Mouse (Mus musculus) kidney, embryonic 14.5 days (tissue): ENCODE measurements around the gene Slc22a7. TPM values are rescaled to one million over a fixed set of nuclear protein-coding genes. Genes with fewer than 3 reads are reported as not detected.

Experiments used
- ATAC-seq: fragments of 200-750 bp; cut with Nextera tagmentation; 2 replicates; pipeline ENCODE4 v1.8.0; 2017; ENCODE audit warnings: moderate number of reproducible peaks, mild to moderate bottlenecking, moderate TSS enrichment, moderate library complexity; ENCODE audit not compliant: low FRiP score, low TSS enrichment
- H3K27ac ChIP-seq: fragments of 300-500 bp; sonication (generic); 2 replicates; pipeline ENCODE4 v1.5.1; 2014; ENCODE audit warnings: low read depth, mild to moderate bottlenecking, low read length, moderate library complexity, mixed read lengths
- H3K27me3 ChIP-seq: fragments of 300-500 bp; sonication (generic); 2 replicates; pipeline ENCODE4 v1.6.1; 2014; ENCODE audit warnings: mild to moderate bottlenecking, low read length; ENCODE audit not compliant: control insufficient read depth, insufficient read depth
- H3K36me3 ChIP-seq: fragments of 300-500 bp; sonication (generic); 2 replicates; pipeline ENCODE4 v1.6.1; 2014; ENCODE audit warnings: low read length, mixed read lengths; ENCODE audit not compliant: control insufficient read depth, insufficient read depth
- H3K4me1 ChIP-seq: fragments of 300-500 bp; sonication (generic); 2 replicates; pipeline ENCODE4 v1.6.1; 2014; ENCODE audit warnings: low read length, mixed read lengths; ENCODE audit not compliant: control insufficient read depth, insufficient read depth
- H3K4me2 ChIP-seq: fragments of 300-500 bp; sonication (generic); replicated peaks from 2 replicates; pipeline ENCODE4 v1.6.1; 2014; ENCODE audit warnings: low read depth, mild to moderate bottlenecking, low read length
- H3K4me3 ChIP-seq: fragments of 300-500 bp; sonication (generic); 2 replicates; pipeline ENCODE4 v1.5.1; 2014; ENCODE audit warnings: mild to moderate bottlenecking, low read length
- H3K9ac ChIP-seq: fragments of 300-500 bp; sonication (generic); 2 replicates; pipeline ENCODE4 v1.6.1; 2014; ENCODE audit warnings: low read depth, mild to moderate bottlenecking, low read length, moderate library complexity
- H3K9me3 ChIP-seq: fragments of 300-500 bp; sonication (generic); 2 replicates; pipeline ENCODE4 v1.6.1; 2016; ENCODE audit warnings: low read length; ENCODE audit not compliant: control insufficient read depth
- WGBS: fragments of 180-500 bp; shearing (Covaris S2); extraction: QIAGEN DNeasy Blood & Tissue Kit; methylation state at CpG from one replicate; pipeline ENCODE4 v1.1.7; 2014; 5-methylcytosine and 5-hydroxymethylcytosine counted together
- polyA plus RNA-seq: library from polyadenylated mRNA; unstranded; fragments of >200 nt; fragmentation: Nextera tagmentation; extraction: Ambion mirVana; gene quantifications from 2 replicates; pipeline ENCODE4 v1.2.1, GENCODE M21; 2014

Gene Slc22a7
- polyA plus RNA-seq, 1 experiment from 2014 or later, result not detected

DNA sequence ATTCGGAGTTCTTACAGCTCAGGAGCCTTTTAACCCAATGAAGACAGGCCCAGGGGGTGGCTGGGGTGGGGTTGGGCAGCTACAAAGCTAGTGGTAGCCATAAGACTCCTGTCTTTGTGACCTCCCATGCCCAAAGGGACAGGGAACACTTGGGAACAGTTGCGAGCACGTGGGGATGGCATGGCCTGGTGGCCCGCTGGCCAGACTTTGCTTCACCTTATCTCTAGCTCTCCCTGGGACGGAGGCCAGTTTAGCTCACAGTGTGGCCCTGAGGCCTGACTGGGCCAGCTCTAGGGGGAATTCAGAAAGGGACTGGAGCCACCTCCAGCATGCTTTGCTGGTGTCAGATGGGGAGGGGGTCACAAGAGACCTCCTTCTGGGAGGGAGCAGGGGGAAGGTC is 24.0 kb upstream of the Slc22a7 start:
- peaks cover 37% of the 10 kb centered on the region for H3K27me3 ChIP-seq

DNA sequence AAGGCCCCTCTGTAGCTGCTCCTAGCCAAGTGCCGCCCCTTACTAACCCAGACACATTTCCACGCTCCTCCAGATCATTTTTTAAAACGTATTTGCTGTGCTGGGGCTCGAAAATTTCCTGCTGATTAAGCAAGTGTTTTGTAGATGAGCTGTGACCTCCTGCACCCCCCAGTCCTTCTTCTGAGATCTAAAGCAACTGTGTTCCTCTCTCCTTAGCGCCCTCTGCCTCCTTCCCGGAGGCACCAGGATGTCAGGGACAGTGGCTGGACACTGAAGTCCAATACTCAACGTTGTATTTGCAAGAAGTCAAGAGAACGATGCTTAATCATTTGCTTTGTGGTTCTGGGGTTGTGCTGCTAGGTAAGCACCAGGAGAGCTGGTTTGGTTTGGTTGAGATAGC is 23.1 kb upstream of the Slc22a7 start:
- Histone ChIP-seq H3K27me3 (peaks cover 44% of the 10 kb centered on the region), H3K36me3 (no peaks in the 10 kb centered on the region), H3K4me1 (0 out of 2 replicates have a peak, but pooled peaks cover 6% of the 10 kb centered on the region), H3K27ac (no peak overlapping the region), H3K9ac (peak overlapping the region; percentile 50; the same call in 1 of the 2 replicates), H3K9me3 (no peaks in the 10 kb centered on the region), H3K4me2 (peak overlapping the region; percentile 62), H3K4me3 (peak overlapping the region; percentile 35)
- WGBS, result 5% methylated on average over 8 of the region's 8 CpGs
- ATAC-seq, result no peak

More for the DNA sequence above, 24.0 kb upstream of the Slc22a7 start:
- Histone ChIP-seq H3K9me3 (no peaks in the 10 kb centered on the region), H3K36me3 (no peaks in the 10 kb centered on the region), H3K4me2 (no peak overlapping the region), H3K9ac (no peak overlapping the region), H3K4me1 (0 out of 2 replicates have a peak, but pooled peaks cover 6% of the 10 kb centered on the region), H3K4me3 (no peak overlapping the region), H3K27ac (no peak overlapping the region)
- no peak for ATAC-seq
- 74% methylated on average over 5 of the region's 5 CpGs for WGBS

DNA sequence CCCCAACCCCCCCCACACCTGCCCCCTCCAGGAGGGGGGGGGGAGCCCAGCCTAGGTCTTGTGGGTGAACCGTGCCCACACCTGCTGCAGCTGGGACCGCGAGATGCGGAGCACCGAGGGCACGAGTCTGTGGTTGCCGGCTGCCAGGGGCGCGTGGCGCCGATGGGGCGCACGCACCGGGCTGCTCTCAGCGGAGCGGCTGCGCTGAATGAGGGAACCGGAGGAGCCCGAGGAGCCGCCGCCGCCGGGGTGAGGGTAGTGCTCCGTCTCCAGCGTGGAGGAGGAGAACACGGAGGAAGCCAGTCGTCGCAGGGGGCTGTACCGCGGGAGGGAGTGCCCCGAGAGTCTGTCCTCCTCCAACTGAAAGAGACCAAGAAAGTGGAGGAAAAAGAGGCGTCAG is 22.4 kb upstream of the Slc22a7 start:
- Histone ChIP-seq H3K27ac (no peak overlapping the region), H3K9me3 (no peaks in the 10 kb centered on the region), H3K4me2 (peak overlapping the region; percentile 62), H3K4me1 (peaks cover 6% of the 10 kb centered on the region; the same call in 1 of the 2 replicates), H3K36me3 (no peaks in the 10 kb centered on the region), H3K27me3 (peaks cover 50% of the 10 kb centered on the region), H3K9ac (peak overlapping the region; percentile 50), H3K4me3 (peak overlapping the region; percentile 35)
- under 1% methylated on average over 32 of the region's 32 CpGs for WGBS
- 0 out of 2 replicates have a peak, but pooled peaks have one; percentile 9 for ATAC-seq

DNA sequence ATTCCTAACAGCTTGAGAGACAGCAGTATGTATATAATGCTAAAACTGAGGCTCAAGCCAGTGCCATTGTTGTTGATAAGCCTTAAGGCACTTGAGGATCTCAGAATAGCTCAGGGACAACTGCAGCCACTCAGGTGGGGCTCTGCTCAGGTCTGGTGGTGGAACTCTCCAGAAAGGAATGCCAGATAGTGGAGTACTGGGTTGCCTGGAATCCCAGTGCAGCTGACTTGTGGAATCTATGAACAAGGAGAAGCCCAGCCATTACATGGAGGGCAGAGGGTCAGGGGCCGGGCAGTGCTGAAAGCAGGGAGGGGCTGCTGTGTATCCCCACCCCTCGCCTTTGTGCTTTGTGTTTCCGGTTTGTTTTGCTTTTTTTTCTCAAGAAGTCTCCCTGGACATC is 20.2 kb upstream of the Slc22a7 start:
- peaks cover 22% of the 10 kb centered on the region for H3K4me1 ChIP-seq
- no peak overlapping the region for H3K9ac ChIP-seq
- WGBS, result 22% methylated on average over 3 of the region's 3 CpGs
- H3K27me3 ChIP-seq, result peaks cover 70% of the 10 kb centered on the region
- H3K4me3 ChIP-seq, result no peak overlapping the region
- no peak overlapping the region for H3K27ac ChIP-seq
- H3K4me2 ChIP-seq, result no peak overlapping the region
- H3K36me3 ChIP-seq, result no peaks in the 10 kb centered on the region
- ATAC-seq, result no peak
- H3K9me3 ChIP-seq, result no peaks in the 10 kb centered on the region

DNA sequence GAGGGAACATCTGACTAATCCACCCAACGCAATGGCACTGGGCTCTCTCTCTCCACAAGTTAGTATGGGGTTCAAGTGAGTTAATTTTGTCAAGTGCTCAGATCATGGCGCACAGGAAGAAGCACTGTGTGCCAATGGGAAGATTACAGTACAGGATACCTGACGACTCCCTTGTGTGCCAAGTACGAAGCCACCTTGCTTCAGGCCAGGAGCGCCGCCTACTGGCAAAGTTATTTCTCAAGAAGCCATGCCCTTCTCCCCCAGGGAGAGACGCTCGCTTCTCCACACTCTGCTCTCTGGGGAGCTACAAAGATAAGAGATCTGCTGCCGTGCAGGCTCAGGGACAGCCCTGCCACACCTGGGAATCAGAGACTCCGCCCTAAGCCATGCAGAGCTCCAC is 19.5 kb upstream of the Slc22a7 start:
- H3K4me1 ChIP-seq, result peaks cover 22% of the 10 kb centered on the region
- no peak overlapping the region for H3K4me2 ChIP-seq
- H3K27ac ChIP-seq, result no peak overlapping the region
- H3K9ac ChIP-seq, result no peak overlapping the region
- H3K9me3 ChIP-seq, result no peaks in the 10 kb centered on the region
- 13% methylated on average over 10 of the region's 10 CpGs for WGBS
- H3K27me3 ChIP-seq, result peaks cover 74% of the 10 kb centered on the region
- H3K36me3 ChIP-seq, result no peaks in the 10 kb centered on the region
- H3K4me3 ChIP-seq, result no peak overlapping the region
- ATAC-seq, result no peak

DNA sequence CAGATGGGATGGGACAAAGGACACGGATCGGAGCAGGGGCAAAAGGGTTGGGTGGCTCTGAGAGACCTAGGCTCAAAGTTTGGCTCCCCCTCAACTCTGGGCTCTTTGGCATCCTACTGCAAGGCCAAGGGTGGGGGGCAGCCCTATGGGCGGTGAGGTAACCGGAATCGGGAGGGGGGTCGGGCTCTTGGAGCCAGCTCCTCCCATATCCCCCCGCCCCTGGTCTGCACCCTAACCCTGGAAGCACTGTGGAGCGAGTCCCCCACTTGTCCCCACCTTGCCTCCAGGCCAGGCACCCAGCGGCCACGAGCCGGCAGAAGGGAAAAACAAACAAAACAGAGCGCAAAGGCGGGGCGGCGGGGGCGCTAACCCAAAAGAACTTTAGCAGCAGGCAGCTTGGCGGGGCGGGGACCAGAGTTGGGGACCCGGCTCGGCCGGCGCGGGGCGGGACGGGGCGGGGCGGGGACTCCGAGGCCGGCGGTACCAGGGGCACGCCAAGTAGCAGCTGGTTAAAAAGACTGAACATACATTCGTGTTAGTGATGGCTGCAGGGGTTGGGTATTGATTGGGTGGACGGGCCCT is 16.9 kb upstream of the Slc22a7 start:
- 0 out of 2 replicates have a peak overlapping the region, but pooled peaks have one; percentile 28 for H3K9ac ChIP-seq
- no peaks in the 10 kb centered on the region for H3K9me3 ChIP-seq
- peak overlapping the region; percentile 63 for H3K4me2 ChIP-seq
- H3K36me3 ChIP-seq, result no peaks in the 10 kb centered on the region
- peaks cover 16% of the 10 kb centered on the region for H3K4me1 ChIP-seq
- no peak for ATAC-seq
- WGBS, result under 1% methylated on average over 33 of the region's 33 CpGs
- H3K4me3 ChIP-seq, result peak overlapping the region; percentile 36
- no peak overlapping the region for H3K27ac ChIP-seq
- H3K27me3 ChIP-seq, result peaks cover 68% of the 10 kb centered on the region

DNA sequence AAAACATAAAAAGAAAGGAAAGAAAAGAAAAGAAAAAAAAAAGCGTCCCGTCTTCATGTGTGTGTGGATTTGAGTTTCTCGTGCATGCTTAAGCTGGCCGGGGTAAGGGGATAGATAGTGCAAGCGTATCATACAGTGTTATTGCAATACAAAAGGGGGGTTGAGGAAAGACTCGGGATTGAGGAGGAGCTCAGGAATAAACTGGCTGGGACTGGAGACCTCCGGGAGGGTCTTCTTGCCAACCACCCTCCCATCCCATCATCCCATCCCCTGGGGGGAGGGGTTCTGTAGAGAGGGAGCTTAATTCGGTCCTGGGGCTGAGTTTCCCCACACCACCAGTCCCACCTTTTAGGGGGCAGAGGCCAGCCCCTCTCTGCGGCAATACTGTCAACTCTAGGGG is 16.3 kb upstream of the Slc22a7 start:
- peak overlapping the region; percentile 36 for H3K4me3 ChIP-seq
- peaks cover 62% of the 10 kb centered on the region for H3K27me3 ChIP-seq
- H3K27ac ChIP-seq, result no peak overlapping the region
- WGBS, result 0% methylated on average over 9 of the region's 9 CpGs
- H3K36me3 ChIP-seq, result no peaks in the 10 kb centered on the region
- H3K4me2 ChIP-seq, result peak overlapping the region; percentile 63
- H3K9ac ChIP-seq, result no peak overlapping the region; the same call in 1 of the 2 replicates
- H3K4me1 ChIP-seq, result peaks cover 16% of the 10 kb centered on the region
- H3K9me3 ChIP-seq, result no peaks in the 10 kb centered on the region
- no peak for ATAC-seq

DNA sequence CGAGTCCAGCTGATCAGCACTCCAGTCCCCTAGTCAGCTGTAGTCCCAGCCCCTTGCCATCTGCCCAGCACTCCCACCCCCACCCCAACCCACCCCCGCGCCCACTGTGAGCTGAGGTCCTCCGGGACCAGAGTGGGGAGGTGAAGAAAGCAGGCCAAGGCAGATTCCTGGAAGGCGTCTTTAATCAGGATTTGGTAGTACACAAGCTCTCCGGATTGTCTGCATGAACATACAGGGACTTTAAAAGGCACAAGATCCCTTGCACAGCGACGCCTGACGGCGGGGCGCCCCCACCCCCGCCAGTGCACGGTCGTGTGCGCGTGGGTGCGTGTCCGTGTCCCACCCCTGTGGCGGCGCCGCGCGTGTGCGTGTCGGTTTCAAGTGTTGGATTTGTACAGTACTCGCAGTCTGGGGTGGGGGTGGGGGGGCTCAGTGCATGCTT is 15.7 kb upstream of the Slc22a7 start:
- peaks cover 57% of the 10 kb centered on the region for H3K27me3 ChIP-seq

DNA sequence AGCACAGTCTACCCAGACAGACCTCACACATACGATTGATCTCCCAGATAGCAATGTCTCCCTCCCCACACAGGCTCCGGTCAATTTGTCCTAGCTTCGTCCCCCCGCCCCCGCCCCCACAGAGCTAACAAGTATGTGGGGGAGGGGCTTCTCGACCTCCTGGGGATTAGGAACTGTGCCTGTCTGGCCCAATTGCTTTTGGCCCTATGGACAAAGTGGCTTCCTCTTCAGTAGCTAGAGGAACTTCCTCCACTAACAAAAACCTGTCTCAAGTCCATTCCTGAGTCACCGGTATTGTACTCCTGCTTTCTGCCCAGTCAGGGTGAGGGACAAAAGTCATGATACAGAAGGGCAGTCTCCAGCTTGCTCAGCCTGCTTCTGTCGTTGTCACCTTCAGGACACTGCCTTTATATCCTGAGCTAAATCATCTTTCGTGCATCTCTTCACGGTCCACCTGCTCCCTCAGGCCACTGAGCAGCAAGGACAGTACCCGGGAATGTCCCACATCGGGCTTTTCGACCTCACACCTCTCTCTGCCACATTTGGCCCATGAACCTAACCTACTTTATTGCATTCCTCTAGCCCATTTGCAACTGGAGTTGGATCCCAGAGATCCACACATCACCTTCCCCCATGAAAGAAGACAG is 15.2 kb upstream of the Slc22a7 start:
- no peaks in the 10 kb centered on the region for H3K9me3 ChIP-seq
- 3% methylated on average over 13 of the region's 13 CpGs for WGBS
- H3K4me1 ChIP-seq, result peaks cover 16% of the 10 kb centered on the region
- H3K9ac ChIP-seq, result 0 out of 2 replicates have a peak overlapping the region, but pooled peaks have one; percentile 28
- H3K4me2 ChIP-seq, result peak overlapping the region; percentile 63; the same call in 1 of the 2 replicates
- ATAC-seq, result no peak
- no peaks in the 10 kb centered on the region for H3K36me3 ChIP-seq
- peaks cover 52% of the 10 kb centered on the region for H3K27me3 ChIP-seq
- H3K27ac ChIP-seq, result no peak overlapping the region
- H3K4me3 ChIP-seq, result no peak overlapping the region

More for the DNA sequence above, 15.7 kb upstream of the Slc22a7 start:
- Histone ChIP-seq H3K27ac (no peak overlapping the region), H3K36me3 (no peaks in the 10 kb centered on the region), H3K4me1 (peaks cover 16% of the 10 kb centered on the region), H3K4me3 (peak overlapping the region; percentile 36), H3K4me2 (peak overlapping the region; percentile 63), H3K9me3 (no peaks in the 10 kb centered on the region), H3K9ac (peak overlapping the region; percentile 28; the same call in 1 of the 2 replicates)
- WGBS, result 2% methylated on average over 26 of the region's 26 CpGs
- ATAC-seq, result 0 out of 2 replicates have a peak, but pooled peaks have one; percentile 16
